Mouse (Mus musculus): ENCODE results near the gene Defa25.
"Not testable (repeated sequence)": the region's sequence is repeated elsewhere in the genome, so short reads cannot be mapped to it uniquely, and the experiment has no call there.

The Defa25 gene

DNA sequence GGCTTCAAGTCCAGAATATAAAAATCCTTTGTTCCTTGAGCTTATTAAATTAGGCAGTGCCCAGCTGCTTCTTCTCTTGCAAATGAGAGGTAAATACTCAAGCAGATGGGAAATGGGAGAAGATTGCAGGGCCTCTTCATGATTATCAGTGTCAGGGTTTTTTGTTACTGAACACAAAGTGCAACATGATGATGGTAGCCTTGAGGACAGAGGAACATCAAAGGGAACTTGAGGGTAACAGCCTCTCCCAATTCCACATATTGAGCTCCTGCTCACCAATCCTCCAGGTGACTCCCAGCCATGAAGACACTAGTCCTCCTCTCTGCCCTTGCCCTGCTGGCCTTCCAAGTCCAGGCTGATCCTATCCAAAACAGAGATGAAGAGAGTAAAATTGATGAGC lies at the start of gene Defa25:
Gene Defa25, plus strand, starts transcription at position 301 of the 400 bp plus-strand sequence.
- not testable (repeated sequence) for DNase-seq (ENCODE audit: low read depth, low spot score)

DNA sequence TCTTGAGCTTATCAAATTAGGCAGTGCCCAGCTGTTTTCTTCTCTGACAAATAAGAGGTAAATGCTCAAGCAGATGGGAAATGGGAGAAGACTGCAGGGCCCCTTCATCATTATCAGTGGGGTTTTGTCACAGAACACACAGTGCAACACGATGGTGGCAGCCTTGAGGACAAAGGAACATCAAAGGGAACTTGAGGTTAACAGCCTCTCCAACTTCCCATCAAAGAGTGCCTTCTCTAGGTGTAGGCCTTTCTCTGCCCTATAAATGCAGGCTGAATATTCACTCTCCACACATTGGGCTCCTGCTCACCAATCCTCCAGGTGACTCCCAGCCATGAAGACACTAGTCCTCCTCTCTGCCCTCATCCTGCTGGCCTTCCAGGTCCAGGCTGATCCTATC lies 29.5 kb upstream of the Defa25 start, which contains the start of gene Defa23:
Gene Defa23, plus strand, starts transcription at position 301 of the 400 bp plus-strand sequence.
- not testable (repeated sequence) for DNase-seq (ENCODE audit: low read depth, low spot score)

DNA sequence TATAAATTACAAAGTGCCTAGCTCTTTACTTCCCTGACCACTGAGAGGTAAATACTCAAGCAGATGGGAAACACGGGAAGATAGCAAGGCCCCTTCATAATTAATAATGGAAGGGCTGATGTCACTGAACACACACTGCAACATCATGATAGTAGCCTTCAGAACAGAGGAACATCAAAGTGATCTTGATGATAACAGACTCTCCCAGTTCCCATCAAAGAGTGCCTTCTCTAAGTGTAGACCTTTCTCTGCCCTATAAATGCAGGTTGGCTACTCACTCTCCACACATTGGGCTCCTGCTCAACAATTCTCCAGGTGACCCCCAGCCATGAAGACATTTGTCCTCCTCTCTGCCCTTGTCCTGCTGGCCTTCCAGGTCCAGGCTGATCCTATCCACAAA lies 19.5 kb upstream of the Defa25 start, which contains the start of gene Defa35:
Gene Defa35, plus strand, starts transcription at position 301 of the 400 bp plus-strand sequence.
- DNase-seq (ENCODE audit: low read depth, low spot score): not testable (repeated sequence)

DNA sequence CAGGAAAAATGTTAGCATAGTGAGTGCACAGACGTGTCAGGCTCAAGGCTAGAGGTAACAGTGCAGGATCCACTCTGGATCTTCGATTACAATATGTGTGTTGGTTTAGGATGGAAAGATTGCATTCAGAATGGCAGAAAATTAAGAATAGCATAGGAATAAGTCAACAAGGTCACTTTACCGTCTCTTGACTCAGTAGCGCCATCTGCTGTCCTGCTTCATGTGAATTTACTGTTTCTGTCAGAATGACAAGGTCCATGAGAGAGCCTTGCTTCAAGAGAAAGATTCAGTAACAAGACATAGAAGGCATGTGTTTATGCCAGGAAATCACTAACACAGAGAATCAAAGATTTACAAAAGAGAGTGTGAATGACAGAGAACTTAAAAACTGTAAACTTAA lies 8.9 kb downstream of the Defa25 start:
- no peak for DNase-seq (ENCODE audit: low read depth, low spot score)

DNA sequence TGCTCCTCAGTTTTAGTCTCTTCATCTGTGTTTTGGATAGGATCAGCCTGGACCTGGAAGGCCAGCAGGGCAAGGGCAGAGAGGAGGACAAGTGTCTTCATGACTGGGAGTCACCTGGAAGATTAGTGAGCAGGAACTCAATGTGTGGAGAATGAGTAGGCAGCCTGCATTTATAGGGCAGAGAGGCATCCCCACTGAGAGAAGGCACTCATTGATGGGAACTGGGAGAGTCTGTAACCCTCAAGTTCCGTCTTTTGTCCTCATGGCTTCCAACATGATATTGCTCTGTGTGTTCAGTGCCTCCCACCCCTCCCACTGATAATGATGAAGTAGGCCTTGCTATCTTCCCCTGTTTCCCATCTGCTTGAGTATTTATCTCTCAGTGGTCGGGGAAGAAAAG lies 11.7 kb downstream of the Defa25 start, which contains the start of gene Gm14851:
Gene Gm14851, minus strand, starts transcription at position 101 of the 400 bp plus-strand sequence.
- not testable (repeated sequence) for DNase-seq (ENCODE audit: low read depth, low spot score)

DNA sequence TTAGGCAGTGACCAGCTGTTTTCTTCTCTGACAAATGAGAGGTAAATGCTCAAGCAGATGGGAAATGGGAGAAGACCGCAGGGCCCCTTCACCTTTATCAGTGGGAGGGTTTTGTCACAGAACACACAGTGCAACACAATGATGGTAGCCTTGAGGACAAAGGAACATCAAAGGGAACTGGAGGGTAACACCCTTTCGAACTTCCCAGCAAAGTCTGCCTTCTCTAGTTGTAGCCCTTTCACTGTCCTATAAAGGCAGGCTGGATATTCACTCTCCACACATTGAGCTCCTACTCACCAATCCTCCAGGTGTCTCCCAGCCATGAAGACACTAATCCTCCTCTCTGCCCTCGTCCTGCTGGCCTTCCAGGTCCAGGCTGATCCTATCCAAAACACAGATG lies 50.1 kb downstream of the Defa25 start, which contains the start of gene Defa30:
Gene Defa30, plus strand, starts transcription at position 301 of the 400 bp plus-strand sequence.
- DNase-seq (ENCODE audit: low read depth, low spot score): not testable (repeated sequence)

All from retina, postnatal 7 days (tissue).